Mouse (Mus musculus) regulatory T cell (primary cell): ENCODE measurements around the gene Zbp1.

Experiments
- in situ Hi-C: fragments of 300-600 bp; cut with MboI, MseI; formaldehyde crosslinking; loops from one replicate; pipeline ENCODE4 v1.15.1; 2025; ENCODE audit warnings: high pct_unique_total_duplicates

Gene Zbp1

GRCm38 (mm10) chr2:173247911-173248310 is 29.2 kb upstream of the Zbp1 start:
- in situ Hi-C loops: no loop called here

- in situ Hi-C loops: no loop called here
Observed at GRCm38 (mm10) chr2:173247197-173247596, 28.5 kb upstream of the Zbp1 start.

GRCm38 (mm10) chr2:173246688-173247087 is 28.0 kb upstream of the Zbp1 start:
- in situ Hi-C loops: no loop called here

GRCm38 (mm10) chr2:173245258-173245657 is 26.5 kb upstream of the Zbp1 start:
- in situ Hi-C loops: no loop called here

- in situ Hi-C loops: no loop called here
Observed at GRCm38 (mm10) chr2:173244108-173244507, 25.4 kb upstream of the Zbp1 start.

- in situ Hi-C loops: no loop called here
Observed at GRCm38 (mm10) chr2:173243616-173244015, 24.9 kb upstream of the Zbp1 start.

GRCm38 (mm10) chr2:173242874-173243273 is 24.2 kb upstream of the Zbp1 start:
- in situ Hi-C loops: no loop called here

- in situ Hi-C loops: no loop called here
Observed at GRCm38 (mm10) chr2:173240738-173241137, 22.0 kb upstream of the Zbp1 start.

- in situ Hi-C loops: no loop called here
Observed at GRCm38 (mm10) chr2:173238522-173238921, 19.8 kb upstream of the Zbp1 start.

- in situ Hi-C loops: no loop called here
Observed at GRCm38 (mm10) chr2:173235435-173236332, 17.0 kb upstream of the Zbp1 start.

- in situ Hi-C loops: loop anchor here (5.0 kb wide), 1 partner anchor 35 kb away; no protein-coding TSS in a partner anchor
Observed at GRCm38 (mm10) chr2:173232766-173233099, 14.0 kb upstream of the Zbp1 start.

GRCm38 (mm10) chr2:173232065-173232765 is 13.5 kb upstream of the Zbp1 start:
- in situ Hi-C loops: loop anchor here (5.0 kb wide), 1 partner anchor 35 kb away; no protein-coding TSS in a partner anchor

GRCm38 (mm10) chr2:173229578-173230224 is 11.0 kb upstream of the Zbp1 start:
- in situ Hi-C loops: loop anchor here (5.0 kb wide), 1 partner anchor 38 kb away; no protein-coding TSS in a partner anchor

GRCm38 (mm10) chr2:173228567-173228966 is 9.8 kb upstream of the Zbp1 start:
- in situ Hi-C loops: no loop called here

GRCm38 (mm10) chr2:173226792-173227191 is 8.1 kb upstream of the Zbp1 start:
- in situ Hi-C loops: no loop called here

- in situ Hi-C loops: no loop called here
Observed at GRCm38 (mm10) chr2:173225906-173226305, 7.2 kb upstream of the Zbp1 start.

GRCm38 (mm10) chr2:173224832-173225231 is 6.1 kb upstream of the Zbp1 start:
- in situ Hi-C loops: loop anchor here (25.0 kb wide), 1 partner anchor 1387 kb away; no protein-coding TSS in a partner anchor

GRCm38 (mm10) chr2:173224097-173224496 is 5.4 kb upstream of the Zbp1 start:
- in situ Hi-C loops: loop anchor here (25.0 kb wide), 1 partner anchor 1388 kb away; no protein-coding TSS in a partner anchor

GRCm38 (mm10) chr2:173223496-173223895 is 4.8 kb upstream of the Zbp1 start:
- in situ Hi-C loops: loop anchor here (25.0 kb wide), 1 partner anchor 1389 kb away; no protein-coding TSS in a partner anchor

GRCm38 (mm10) chr2:173220754-173221153 is 2.0 kb upstream of the Zbp1 start:
- in situ Hi-C loops: loop anchor here (25.0 kb wide), 1 partner anchor 1392 kb away; no protein-coding TSS in a partner anchor

GRCm38 (mm10) chr2:173219256-173219954 is 682 bp upstream of the Zbp1 start:
- in situ Hi-C loops: loop anchor here (5.0 to 25.0 kb wide), 2 partner anchors 238 to 1393 kb away; no protein-coding TSS in a partner anchor
